Mouse (Mus musculus) T-helper 1 cell (primary cell): ENCODE measurements at regions not wholly inside any gene's neighbourhood (a gene's known extent, or its start where the extent isn't known, plus 50 kb on each side); places are given as distances from the start of the nearest gene placed in this dataset.

Experiments
- in situ Hi-C: fragments of 300-600 bp; cut with MboI, MseI; formaldehyde crosslinking; loops from one replicate; pipeline ENCODE4 v1.15.1; 2025; ENCODE audit warnings: high pct_unique_total_duplicates

- in situ Hi-C loops, result no loop called here
These were observed 277.2 kb upstream of the Adgrl4 start for GRCm38 (mm10) chr3:151160516-151160915.

- in situ Hi-C loops, result no loop called here
These were observed 255.6 kb upstream of the Adgrl4 start for GRCm38 (mm10) chr3:151182132-151182531.

GRCm38 (mm10) chr3:151192092-151192491 lies 245.6 kb upstream of the Adgrl4 start:
- in situ Hi-C loops, result no loop called here

GRCm38 (mm10) chr3:151210978-151211377 lies 226.7 kb upstream of the Adgrl4 start:
- in situ Hi-C loops, result no loop called here

GRCm38 (mm10) chr3:151216764-151217502 lies 220.8 kb upstream of the Adgrl4 start:
- in situ Hi-C loops, result no loop called here

- in situ Hi-C loops, result no loop called here
These were observed 215.3 kb upstream of the Adgrl4 start for GRCm38 (mm10) chr3:151222407-151222806.

GRCm38 (mm10) chr3:151252458-151252857 lies 185.2 kb upstream of the Adgrl4 start:
- in situ Hi-C loops, result no loop called here

GRCm38 (mm10) chr3:151262821-151263220 lies 174.9 kb upstream of the Adgrl4 start:
- in situ Hi-C loops, result no loop called here

GRCm38 (mm10) chr3:151265658-151266057 lies 172.0 kb upstream of the Adgrl4 start:
- in situ Hi-C loops, result no loop called here

GRCm38 (mm10) chr3:151269514-151269913 lies 168.2 kb upstream of the Adgrl4 start:
- in situ Hi-C loops, result no loop called here

- in situ Hi-C loops, result no loop called here
These were observed 153.9 kb upstream of the Adgrl4 start for GRCm38 (mm10) chr3:151283829-151284228.

GRCm38 (mm10) chr3:151293981-151294605 lies 143.6 kb upstream of the Adgrl4 start:
- in situ Hi-C loops, result no loop called here

GRCm38 (mm10) chr3:151294606-151295005 lies 143.1 kb upstream of the Adgrl4 start:
- in situ Hi-C loops, result no loop called here

GRCm38 (mm10) chr3:151295027-151295426 lies 142.7 kb upstream of the Adgrl4 start:
- in situ Hi-C loops, result no loop called here

GRCm38 (mm10) chr3:151298325-151298724 lies 139.4 kb upstream of the Adgrl4 start:
- in situ Hi-C loops, result no loop called here

- in situ Hi-C loops, result no loop called here
These were observed 132.3 kb upstream of the Adgrl4 start for GRCm38 (mm10) chr3:151305402-151305801.

- in situ Hi-C loops, result no loop called here
These were observed 129.7 kb upstream of the Adgrl4 start for GRCm38 (mm10) chr3:151307975-151308374.

- in situ Hi-C loops, result no loop called here
These were observed 113.9 kb upstream of the Adgrl4 start for GRCm38 (mm10) chr3:151323835-151324234.

- in situ Hi-C loops, result no loop called here
These were observed 107.9 kb upstream of the Adgrl4 start for GRCm38 (mm10) chr3:151329801-151330200.

- in situ Hi-C loops, result no loop called here
These were observed 105.8 kb upstream of the Adgrl4 start for GRCm38 (mm10) chr3:151331906-151332305.

- in situ Hi-C loops, result no loop called here
These were observed 105.4 kb upstream of the Adgrl4 start for GRCm38 (mm10) chr3:151332317-151332687.

GRCm38 (mm10) chr3:151332688-151333452 lies 104.8 kb upstream of the Adgrl4 start:
- in situ Hi-C loops, result no loop called here
